Mouse (Mus musculus) embryonic facial prominence, embryonic 14.5 days (tissue): ENCODE results near the gene Fam129c. TPM values are rescaled to one million over a fixed set of nuclear protein-coding genes. Genes with fewer than 3 reads are reported as not detected.

Experiments used
- ATAC-seq: fragments of 200-750 bp; cut with Nextera tagmentation; 2 replicates; pipeline ENCODE4 v1.8.0; 2017; ENCODE audit warnings: low read depth, moderate number of reproducible peaks, moderate TSS enrichment
- DNase-seq: peaks from one replicate; pipeline ENCODE4 v3.0.0-alpha.2; 2015; ENCODE audit warnings: low spot score
- H3K27ac ChIP-seq: fragments of 300-500 bp; sonication (generic); replicated peaks from 2 replicates; pipeline ENCODE4 v1.5.1; 2014; ENCODE audit warnings: low read depth, mild to moderate bottlenecking, low read length, moderate library complexity
- H3K27me3 ChIP-seq: fragments of 300-500 bp; sonication (generic); replicated peaks from 2 replicates; pipeline ENCODE4 v1.6.1; 2014; ENCODE audit warnings: low read length; ENCODE audit not compliant: control insufficient read depth, insufficient read depth
- H3K36me3 ChIP-seq: fragments of 300-500 bp; sonication (generic); 2 replicates; pipeline ENCODE4 v1.6.1; 2014; ENCODE audit warnings: low read length, mixed read lengths; ENCODE audit not compliant: control insufficient read depth, insufficient read depth
- H3K4me1 ChIP-seq: fragments of 300-500 bp; sonication (generic); 2 replicates; pipeline ENCODE4 v1.6.1; 2014; ENCODE audit warnings: antibody characterized with exemption, low read length; ENCODE audit not compliant: control insufficient read depth, insufficient read depth
- H3K4me2 ChIP-seq: fragments of 300-500 bp; sonication (generic); 2 replicates; pipeline ENCODE4 v1.6.1; 2014; ENCODE audit warnings: low read depth, mild to moderate bottlenecking, low read length, moderate library complexity, mixed read lengths
- H3K4me3 ChIP-seq: fragments of 300-500 bp; sonication (generic); 2 replicates; pipeline ENCODE4 v1.5.1; 2014; ENCODE audit warnings: low read depth, mild to moderate bottlenecking, low read length
- H3K9ac ChIP-seq: fragments of 300-500 bp; sonication (generic); 2 replicates; pipeline ENCODE4 v1.6.1; 2014; ENCODE audit warnings: low read depth, mild to moderate bottlenecking, low read length, moderate library complexity, mixed read lengths
- H3K9me3 ChIP-seq: fragments of 300-500 bp; sonication (generic); 2 replicates; pipeline ENCODE4 v1.6.1; 2016; ENCODE audit warnings: low read length; ENCODE audit not compliant: control insufficient read depth
- WGBS: fragments of 180-500 bp; shearing (Covaris S2); extraction: QIAGEN DNeasy Blood & Tissue Kit; methylation state at CpG from one replicate; pipeline ENCODE4 v1.1.7; 2014; 5-methylcytosine and 5-hydroxymethylcytosine counted together
- polyA plus RNA-seq: library from polyadenylated mRNA; unstranded; fragments of >200 nt; fragmentation: Nextera tagmentation; extraction: Ambion mirVana; gene quantifications from 2 replicates; pipeline ENCODE4 v1.2.1, GENCODE M21; 2014

The Fam129c gene
- polyA plus RNA-seq, 1 experiment from 2014 or later: 2.3 TPM

DNA sequence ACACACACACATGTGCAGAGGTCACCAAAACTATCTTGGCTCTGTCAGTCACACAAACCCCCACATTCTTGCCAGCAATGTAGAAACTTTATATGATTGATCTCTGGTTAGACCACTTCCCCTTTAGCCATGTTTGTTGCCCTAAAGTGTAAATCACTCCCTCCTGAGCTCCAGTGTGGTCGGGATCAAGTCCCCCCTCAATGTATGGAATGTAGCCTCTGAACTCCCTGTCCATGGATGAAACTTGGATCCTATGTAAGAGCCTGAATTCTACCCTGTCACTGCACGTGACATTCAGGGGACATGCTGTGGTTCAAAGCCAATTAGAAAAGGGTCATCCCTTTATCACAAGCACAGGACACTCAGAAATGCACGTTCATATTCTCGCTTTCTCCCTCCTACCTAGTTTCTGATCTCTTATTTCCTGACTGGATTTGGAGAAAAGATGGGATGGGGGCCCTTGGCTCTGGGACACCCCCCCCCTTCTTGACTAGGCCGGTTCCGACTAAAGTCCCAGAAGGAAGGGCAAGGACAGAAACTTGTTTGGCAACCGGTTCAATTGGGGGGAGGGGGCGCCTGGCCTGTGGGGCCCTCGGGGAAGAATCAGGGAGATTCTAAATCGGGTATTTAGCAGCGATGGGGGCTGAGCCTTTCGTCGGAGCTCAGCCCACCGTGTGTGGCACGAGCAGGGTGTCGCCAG is 31.1 kb downstream of the Fam129c start:
- H3K36me3 ChIP-seq: peaks cover 20% of the 10 kb centered on the region
- peaks cover 23% of the 10 kb centered on the region for H3K4me1 ChIP-seq
- H3K4me2 ChIP-seq: peak overlapping the region; percentile 93
- H3K4me3 ChIP-seq: peak overlapping the region; percentile 54
- peaks cover 10% of the 10 kb centered on the region; the same call in 1 of the 2 replicates for H3K27me3 ChIP-seq
- H3K27ac ChIP-seq: peak overlapping the region; percentile 75
- H3K9ac ChIP-seq: peak overlapping the region; percentile 74
- no peak for ATAC-seq
- H3K9me3 ChIP-seq: no peaks in the 10 kb centered on the region
- DNase-seq: no peak
- WGBS: 5% methylated on average over 16 of the region's 16 CpGs

DNA sequence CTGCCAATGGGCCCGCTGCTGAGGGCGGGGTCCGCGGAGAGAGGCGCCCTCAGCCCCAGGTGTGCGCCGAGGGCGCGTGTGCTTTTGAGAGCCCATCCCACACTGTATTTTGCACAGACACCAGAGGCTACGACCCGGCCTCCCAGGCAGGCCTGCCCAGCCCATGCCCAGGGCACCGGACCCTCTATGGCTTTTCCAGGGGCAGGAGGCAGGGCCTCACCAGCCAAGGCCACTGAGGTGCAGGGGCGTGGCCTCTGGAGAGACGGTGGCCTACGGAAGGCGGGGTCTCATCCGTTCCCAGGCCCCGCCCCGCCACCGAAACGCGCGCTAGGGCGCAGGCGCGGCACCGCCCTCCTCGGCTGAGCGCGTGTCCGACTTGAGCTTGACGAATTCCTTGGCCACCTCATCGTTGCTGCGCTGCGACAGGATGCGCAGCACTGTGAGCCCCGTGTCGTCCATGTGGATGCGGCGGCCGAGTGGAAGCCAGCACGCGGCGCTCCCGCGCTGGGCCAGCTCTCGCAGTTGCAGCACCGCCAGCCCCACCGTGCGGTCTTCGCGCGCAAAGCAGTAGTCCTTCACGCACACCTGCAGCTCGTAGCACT is 31.7 kb downstream of the Fam129c start:
- H3K9me3 ChIP-seq: no peaks in the 10 kb centered on the region
- H3K27ac ChIP-seq: peak overlapping the region; percentile 75
- under 1% methylated on average over 41 of the region's 55 CpGs for WGBS
- peaks cover 16% of the 10 kb centered on the region for H3K27me3 ChIP-seq
- peaks cover 13% of the 10 kb centered on the region for H3K36me3 ChIP-seq
- ATAC-seq: peak; percentile 88
- DNase-seq: peak; percentile 95
- H3K4me3 ChIP-seq: peak overlapping the region; percentile 54
- peak overlapping the region; percentile 93 for H3K4me2 ChIP-seq
- peaks cover 23% of the 10 kb centered on the region for H3K4me1 ChIP-seq
- H3K9ac ChIP-seq: peak overlapping the region; percentile 74

DNA sequence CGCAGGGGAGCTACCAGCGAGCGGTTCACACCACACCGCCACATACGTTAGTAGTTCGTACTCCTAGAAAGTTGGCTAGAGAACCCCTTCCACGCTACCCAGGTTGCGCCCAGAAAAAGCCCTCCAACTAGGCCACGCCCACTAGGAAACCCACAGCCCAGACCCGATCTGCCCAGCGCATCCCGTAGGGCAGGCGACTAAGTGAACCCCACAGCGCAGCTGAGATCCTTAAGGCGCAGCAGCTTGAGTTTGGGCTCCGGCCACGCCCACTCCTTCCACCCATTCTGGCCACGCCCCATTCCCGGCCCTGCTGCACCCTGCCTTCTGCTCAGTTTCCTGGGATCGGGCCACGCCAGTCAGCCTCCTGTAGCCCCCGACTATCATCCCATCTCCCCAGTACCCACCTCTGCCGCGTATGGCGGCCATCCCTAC is 32.3 kb downstream of the Fam129c start:
- 3% methylated on average over 23 of the region's 25 CpGs for WGBS
- Histone ChIP-seq H3K4me1 (peaks cover 23% of the 10 kb centered on the region), H3K4me2 (peak overlapping the region; percentile 93), H3K27ac (peak overlapping the region; percentile 75; the same call in 1 of the 2 replicates), H3K9ac (peak overlapping the region; percentile 74), H3K9me3 (no peaks in the 10 kb centered on the region), H3K36me3 (peaks cover 8% of the 10 kb centered on the region; the same call in 1 of the 2 replicates), H3K4me3 (peak overlapping the region; percentile 54), H3K27me3 (peaks cover 16% of the 10 kb centered on the region)
- DNase-seq (peak; percentile 75), ATAC-seq (peak; percentile 20; the same call in 1 of the 2 replicates)

GRCm38 (mm10) chr8:71630761-71631160 is 33.3 kb downstream of the Fam129c start:
- Histone ChIP-seq H3K4me3 (no peak overlapping the region), H3K9ac (no peak overlapping the region), H3K27ac (no peak overlapping the region), H3K36me3 (peaks cover 6% of the 10 kb centered on the region; the same call in 1 of the 2 replicates), H3K9me3 (no peaks in the 10 kb centered on the region), H3K4me2 (no peak overlapping the region), H3K27me3 (peaks cover 22% of the 10 kb centered on the region), H3K4me1 (peaks cover 23% of the 10 kb centered on the region)
- ATAC-seq: no peak
- DNase-seq: no peak
- WGBS: 81% methylated on average over 6 of the region's 6 CpGs

DNA sequence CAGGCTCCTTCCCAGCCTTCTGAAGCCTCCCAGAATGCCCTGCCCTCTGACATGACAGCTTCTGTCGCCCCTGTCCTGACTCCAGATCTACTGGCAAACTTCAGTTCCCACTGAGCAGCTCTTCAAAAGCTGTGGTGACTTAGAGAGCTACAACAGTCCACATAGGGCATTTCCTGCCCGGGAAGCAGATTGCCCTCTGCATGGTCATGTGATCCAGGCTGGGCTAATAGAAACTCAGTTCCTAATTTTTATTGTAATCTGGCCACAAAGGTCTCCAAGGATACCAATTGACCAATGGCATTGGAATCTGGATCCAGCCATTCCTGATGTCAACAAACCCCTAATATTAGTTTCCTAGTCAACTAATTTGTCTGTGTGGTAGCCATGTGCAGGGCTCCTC is 34.4 kb downstream of the Fam129c start:
- no peak for ATAC-seq
- DNase-seq: no peak
- WGBS: 63% methylated on average over 2 of the region's 2 CpGs
- Histone ChIP-seq H3K27ac (no peak overlapping the region), H3K9ac (no peak overlapping the region), H3K27me3 (peaks cover 22% of the 10 kb centered on the region), H3K4me2 (no peak overlapping the region), H3K9me3 (no peaks in the 10 kb centered on the region), H3K4me1 (peaks cover 23% of the 10 kb centered on the region), H3K4me3 (no peak overlapping the region), H3K36me3 (no peaks in the 10 kb centered on the region)

GRCm38 (mm10) chr8:71633164-71633563 is 35.7 kb downstream of the Fam129c start:
- H3K27ac ChIP-seq: no peak overlapping the region
- ATAC-seq (no peak), DNase-seq (peak; percentile 16)
- H3K4me3 ChIP-seq: no peak overlapping the region
- H3K4me2 ChIP-seq: no peak overlapping the region
- H3K9ac ChIP-seq: no peak overlapping the region
- H3K27me3 ChIP-seq: peaks cover 22% of the 10 kb centered on the region
- H3K36me3 ChIP-seq: no peaks in the 10 kb centered on the region
- no peaks in the 10 kb centered on the region for H3K9me3 ChIP-seq
- H3K4me1 ChIP-seq: peaks cover 15% of the 10 kb centered on the region
- WGBS: 20% methylated on average over 7 of the region's 22 CpGs

- Histone ChIP-seq H3K36me3 (no peaks in the 10 kb centered on the region), H3K9ac (peak overlapping the region; percentile 22; the same call in 1 of the 2 replicates), H3K4me1 (peaks cover 8% of the 10 kb centered on the region), H3K27ac (no peak overlapping the region), H3K4me2 (peak overlapping the region; percentile 44), H3K27me3 (peaks cover 22% of the 10 kb centered on the region), H3K4me3 (peak overlapping the region; percentile 20), H3K9me3 (no peaks in the 10 kb centered on the region)
- ATAC-seq: peak; percentile 54
- 3% methylated on average over 24 of the region's 26 CpGs for WGBS
- DNase-seq: peak; percentile 73
Measured at GRCm38 (mm10) chr8:71633981-71634667, 36.7 kb downstream of the Fam129c start.

- no peaks in the 10 kb centered on the region for H3K9me3 ChIP-seq
- H3K36me3 ChIP-seq: no peaks in the 10 kb centered on the region
- no peak overlapping the region for H3K27ac ChIP-seq
- no peak for DNase-seq
- no peak overlapping the region for H3K4me3 ChIP-seq
- no peaks in the 10 kb centered on the region for H3K4me1 ChIP-seq
- 65% methylated on average over 8 of the region's 8 CpGs for WGBS
- no peak overlapping the region for H3K9ac ChIP-seq
- H3K4me2 ChIP-seq: no peak overlapping the region
- peaks cover 13% of the 10 kb centered on the region for H3K27me3 ChIP-seq
- ATAC-seq: no peak
Measured at GRCm38 (mm10) chr8:71637149-71638095, 40.0 kb downstream of the Fam129c start.
